Mouse (Mus musculus): ENCODE data around the gene Tmprss4.

Tmprss4 gene

GRCm38 (mm10) chr9:45138191-45139032, 65.5 kb downstream of the Tmprss4 start, which contains the start of gene Scn4b:
TSS of gene Scn4b (plus strand) at chr9:45138395.
- peak; percentile 66 for DNase-seq (ENCODE audit: low read depth, low spot score)

- no peak for DNase-seq (ENCODE audit: low read depth, low spot score)
Observed at GRCm38 (mm10) chr9:45136442-45137169, 67.3 kb downstream of the Tmprss4 start.

- DNase-seq (ENCODE audit: low read depth, low spot score), result peak; percentile 71
Observed at GRCm38 (mm10) chr9:45133484-45134310, 70.2 kb downstream of the Tmprss4 start.

- DNase-seq (ENCODE audit: low read depth, low spot score), result no peak
Observed at GRCm38 (mm10) chr9:45130119-45130518, 73.8 kb downstream of the Tmprss4 start.

GRCm38 (mm10) chr9:45126941-45127340, 77.0 kb downstream of the Tmprss4 start:
- DNase-seq (ENCODE audit: low read depth, low spot score), result no peak

GRCm38 (mm10) chr9:45125211-45125610, 78.7 kb downstream of the Tmprss4 start:
- DNase-seq (ENCODE audit: low read depth, low spot score), result peak; percentile 90
